Mouse (Mus musculus) CH12.LX (cell line): Measurements from ENCODE around the gene Odf2l. TPM values are rescaled to one million over a fixed set of nuclear protein-coding genes. Genes with fewer than 3 reads are reported as not detected.

Experiments
- DNase-seq: peaks from one replicate; pipeline ENCODE4 v3.0.0-alpha.2; 2013; ENCODE audit errors: extremely low read depth
- H3K27ac ChIP-seq: 2 replicates; pipeline ENCODE4 v1.5.1; 2012; ENCODE audit warnings: low read depth, mild to moderate bottlenecking, control low read depth, moderate library complexity; ENCODE audit not compliant: insufficient read depth
- H3K27me3 ChIP-seq: replicated peaks from 2 replicates; pipeline ENCODE3; 2012; ENCODE audit warnings: inconsistent platforms
- H3K36me3 ChIP-seq, 2 experiments: replicated peaks in 1 of 2; 2 replicates each; pipeline versions ENCODE3 to v1.6.1; 2012; ENCODE audit warnings: inconsistent platforms in 1 of 2, low read length in 1 of 2, mild to moderate bottlenecking in 1 of 2, mixed read lengths in 1 of 2, moderate library complexity in 1 of 2; ENCODE audit not compliant: control insufficient read depth in 1 of 2, insufficient read depth in 1 of 2
- H3K4me1 ChIP-seq, 2 experiments: 2 replicates each; pipeline ENCODE4 v1.6.1; 2012; ENCODE audit warnings: inconsistent platforms in 1 of 2, moderate library complexity in 1 of 2; ENCODE audit not compliant: insufficient read depth in 2 of 2, control insufficient read depth in 1 of 2
- H3K4me2 ChIP-seq: 2 replicates; pipeline ENCODE4 v1.6.1; 2012; ENCODE audit warnings: low read depth, mild to moderate bottlenecking, control low read depth; ENCODE audit not compliant: poor library complexity, insufficient read depth, severe bottlenecking
- H3K4me3 ChIP-seq, 3 experiments: fragments of 150-350 bp in 1 of 3; sonication (generic) in 1 of 3; replicated peaks in 1 of 3; 2 replicates each; pipeline versions ENCODE3 to v1.5.1; 2011 to 2012; ENCODE audit warnings: low read depth in 2 of 3, low read length in 2 of 3, mild to moderate bottlenecking in 2 of 3, moderate library complexity in 2 of 3, control low read depth in 1 of 3, improper control_type of control experiment in 1 of 3, inconsistent platforms in 1 of 3, mixed read lengths in 1 of 3; ENCODE audit not compliant: poor library complexity in 1 of 3
- H3K79me2 ChIP-seq: replicated peaks from 2 replicates; pipeline ENCODE4 v1.6.1; 2012; ENCODE audit warnings: mild to moderate bottlenecking, moderate library complexity; ENCODE audit not compliant: control insufficient read depth, poor library complexity, insufficient read depth, severe bottlenecking; ENCODE audit errors: extremely low read depth
- H3K9ac ChIP-seq: 2 replicates; pipeline ENCODE4 v1.6.1; 2012; ENCODE audit warnings: low read depth, mild to moderate bottlenecking, control low read depth, moderate library complexity; ENCODE audit not compliant: insufficient read depth
- H3K9me3 ChIP-seq: replicated peaks from 2 replicates; pipeline ENCODE3; 2012; ENCODE audit warnings: low read length, inconsistent platforms, mixed read lengths
- BHLHE40 ChIP-seq: IDR thresholded peaks from 2 replicates; pipeline ENCODE4 v1.6.1; 2011; ENCODE audit warnings: mild to moderate bottlenecking, low read depth, low read length, improper control_type of control experiment
- CHD1 ChIP-seq: IDR thresholded peaks from 2 replicates; pipeline ENCODE4 v1.6.1; 2012; ENCODE audit warnings: low read depth, low read length, improper control_type of control experiment, inconsistent platforms
- CHD2 ChIP-seq: IDR thresholded peaks from 2 replicates; pipeline ENCODE4 v1.6.1; 2011; ENCODE audit warnings: low read length, improper control_type of control experiment
- EP300 ChIP-seq: IDR thresholded peaks from 2 replicates; pipeline ENCODE4 v1.6.1; 2011; ENCODE audit warnings: low read length, improper control_type of control experiment
- ETS1 ChIP-seq: conservative IDR thresholded peaks from 2 replicates; pipeline ENCODE4 v1.6.1; 2012; ENCODE audit warnings: low read depth, mild to moderate bottlenecking, inconsistent platforms, low read length, improper control_type of control experiment, moderate library complexity
- GABPA ChIP-seq: IDR thresholded peaks from 2 replicates; pipeline ENCODE4 v1.6.1; 2012; ENCODE audit warnings: low read depth, low read length, improper control_type of control experiment, inconsistent platforms; ENCODE audit not compliant: insufficient replicate concordance
- IRF4 ChIP-seq: IDR thresholded peaks from 2 replicates; pipeline ENCODE4 v1.6.1; 2014; ENCODE audit warnings: low read depth, mild to moderate bottlenecking, inconsistent platforms, low read length, improper control_type of control experiment
- JUN ChIP-seq: IDR thresholded peaks from 2 replicates; pipeline ENCODE4 v1.6.1; 2011; ENCODE audit warnings: low read depth, mild to moderate bottlenecking, low read length, improper control_type of control experiment, moderate library complexity; ENCODE audit not compliant: insufficient read depth
- KAT2A ChIP-seq: IDR thresholded peaks from 2 replicates; pipeline ENCODE4 v1.6.1; 2012; ENCODE audit warnings: low read length, improper control_type of control experiment, inconsistent platforms; ENCODE audit not compliant: insufficient replicate concordance
- MAFK ChIP-seq: IDR thresholded peaks from 2 replicates; pipeline ENCODE4 v1.6.1; 2011; ENCODE audit warnings: low read length, improper control_type of control experiment; ENCODE audit not compliant: insufficient replicate concordance
- MXI1 ChIP-seq: IDR thresholded peaks from 2 replicates; pipeline ENCODE4 v1.6.1; 2011; ENCODE audit warnings: mild to moderate bottlenecking, low read depth, low read length, improper control_type of control experiment
- MYC ChIP-seq: IDR thresholded peaks from 2 replicates; pipeline ENCODE4 v1.6.1; 2011; ENCODE audit warnings: low read depth, mild to moderate bottlenecking, improper control_type of control experiment, low read length
- NRF1 ChIP-seq: IDR thresholded peaks from 2 replicates; pipeline ENCODE4 v1.6.1; 2014; ENCODE audit warnings: low read depth, mild to moderate bottlenecking, inconsistent platforms, low read length, improper control_type of control experiment, moderate library complexity
- PAX5 ChIP-seq: IDR thresholded peaks from 2 replicates; pipeline ENCODE4 v1.6.1; 2012; ENCODE audit warnings: low read length, inconsistent platforms, mixed read lengths
- POLR2A ChIP-seq: IDR thresholded peaks from 2 replicates; pipeline ENCODE4 v1.6.1; 2011; ENCODE audit warnings: low read depth, mild to moderate bottlenecking, improper control_type of control experiment, low read length
- POLR2AphosphoS2 ChIP-seq: IDR thresholded peaks from 2 replicates; pipeline ENCODE4 v1.6.1; 2011; ENCODE audit warnings: low read depth, low read length, improper control_type of control experiment
- SMC3 ChIP-seq: IDR thresholded peaks from 2 replicates; pipeline ENCODE4 v1.6.1; 2011; ENCODE audit warnings: low read depth, low read length, improper control_type of control experiment
- UBTF ChIP-seq: IDR thresholded peaks from 2 replicates; pipeline ENCODE4 v1.6.1; 2012; ENCODE audit warnings: low read depth, mild to moderate bottlenecking, inconsistent platforms, low read length, improper control_type of control experiment, moderate library complexity
- USF2 ChIP-seq: conservative IDR thresholded peaks from 2 replicates; pipeline ENCODE4 v1.6.1; 2011; ENCODE audit warnings: low read depth, low read length, improper control_type of control experiment
- ZNF384 ChIP-seq: IDR thresholded peaks from 2 replicates; pipeline ENCODE4 v1.6.1; 2012; ENCODE audit warnings: low read depth, low read length, improper control_type of control experiment, inconsistent platforms
- dilution Hi-C: fragments of 300-500 bp; cut with MboI; formaldehyde crosslinking; loops from 2 replicates; pipeline ENCODE4 v1.14.3; 2020; ENCODE audit warnings: low sequenced_read_pairs; ENCODE audit not compliant: extremely low pct_unique_long_range_greater_than_20kb, extremely low pct_ligation_motif_present
- in situ Hi-C: fragments of 300-500 bp; cut with MboI; formaldehyde crosslinking; loops from 3 replicates; pipeline ENCODE4 v1.14.3; 2019; ENCODE audit warnings: low sequenced_read_pairs, low pct_ligation_motif_present, low pct_unique_long_range_greater_than_20kb, mixed read lengths
- polyA plus RNA-seq: library from polyadenylated mRNA; unstranded; fragments of >175 nt; gene quantifications from 2 replicates; pipeline ENCODE4 v1.2.1, GENCODE M21; 2012; ENCODE audit warnings: low read depth; ENCODE audit not compliant: insufficient read length
- total RNA-seq, 2 experiments: library from RNA; depleted of rRNA; stranded (reverse); fragments of 300-350 nt in 1 of 2; fragments of >200 nt in 1 of 2; gene quantifications; 2 replicates each; pipeline ENCODE4 v1.2.3; 2012 to 2014

Odf2l gene
- total and polyA plus RNA-seq, 3 experiments: 26.1 to 51.1 (median 39.1) TPM

GRCm38 (mm10) chr3:145151933-145152332 lies 33.5 kb downstream of the Odf2l start:
- peaks cover 0 to 8% of the 10 kb centered on the region in 2 experiments; a peak in 2 of 4 replicates for H3K4me1 ChIP-seq
- no peak for DNase-seq
- no peak overlapping the region for H3K4me2 ChIP-seq
- H3K9me3 ChIP-seq: no peaks in the 10 kb centered on the region
- dilution Hi-C loops: no loop called here
- no peak overlapping the region for H3K9ac ChIP-seq
- in situ Hi-C loops: no loop called here
- H3K27me3 ChIP-seq: no peaks in the 10 kb centered on the region
- peaks cover 18 to 69% of the 10 kb centered on the region in 2 experiments for H3K36me3 ChIP-seq
- H3K79me2 ChIP-seq: no peaks in the 10 kb centered on the region
- TF ChIP-seq GABPA: no peak
- no peak for TF ChIP-seq POLR2A
- no peak for TF ChIP-seq IRF4
- no peak for TF ChIP-seq BHLHE40
- TF ChIP-seq ZNF384: no peak
- no peak for TF ChIP-seq POLR2AphosphoS2
- TF ChIP-seq NRF1: no peak
- TF ChIP-seq JUN: no peak
- TF ChIP-seq EP300: no peak
- TF ChIP-seq USF2: no peak
- no peak overlapping the region for H3K27ac ChIP-seq
- no peak overlapping the region for H3K4me3 ChIP-seq

DNA sequence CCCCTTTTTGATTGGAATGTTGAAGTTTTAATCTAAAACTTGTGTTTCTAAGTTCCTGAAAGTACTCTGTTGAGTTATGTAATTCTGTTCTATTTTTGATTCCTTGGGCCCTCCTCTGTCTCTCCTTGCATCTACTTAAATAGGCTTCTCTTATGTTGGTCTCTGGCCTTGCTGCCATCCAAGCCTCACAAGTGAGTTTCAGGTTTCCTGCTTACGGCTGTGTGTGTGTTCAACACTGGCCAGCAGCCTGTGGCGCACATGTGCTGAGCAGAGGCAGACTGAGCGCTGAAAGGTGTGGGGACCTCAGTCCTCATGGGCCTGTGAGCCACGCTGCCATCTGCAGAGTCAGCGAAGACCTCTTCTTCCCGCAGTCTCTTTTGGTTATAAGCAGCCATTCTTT lies 38.5 kb downstream of the Odf2l start:
- in situ Hi-C loops: no loop called here
- H3K27ac ChIP-seq: no peak overlapping the region

More for the DNA sequence above, 38.5 kb downstream of the Odf2l start:
- H3K4me1 ChIP-seq: peaks cover 0 to 4% of the 10 kb centered on the region in 2 experiments; a peak in 1 of 4 replicates
- no peak for DNase-seq
- no peaks in the 10 kb centered on the region for H3K9me3 ChIP-seq
- H3K36me3 ChIP-seq: peaks cover 10 to 54% of the 10 kb centered on the region in 2 experiments
- H3K9ac ChIP-seq: no peak overlapping the region
- no peak overlapping the region for H3K4me2 ChIP-seq
- no peaks in the 10 kb centered on the region for H3K27me3 ChIP-seq
- dilution Hi-C loops: no loop called here
- no peak for TF ChIP-seq POLR2A
- TF ChIP-seq USF2: no peak
- no peak for TF ChIP-seq CHD2
- no peak for TF ChIP-seq CHD1
- no peak for TF ChIP-seq PAX5
- TF ChIP-seq IRF4: no peak
- no peak for TF ChIP-seq EP300
- TF ChIP-seq BHLHE40: no peak
- no peak for TF ChIP-seq MYC
- TF ChIP-seq UBTF: no peak
- no peak for TF ChIP-seq ETS1
- no peak for TF ChIP-seq NRF1
- no peak for TF ChIP-seq MXI1
- no peak for TF ChIP-seq SMC3
- TF ChIP-seq POLR2AphosphoS2: no peak
- no peak for TF ChIP-seq GABPA
- TF ChIP-seq KAT2A: no peak
- no peak for TF ChIP-seq MAFK
- no peak overlapping the region for H3K4me3 ChIP-seq
- no peaks in the 10 kb centered on the region for H3K79me2 ChIP-seq
